Mouse (Mus musculus) kidney, adult 2 months (tissue): ENCODE measurements around the gene Atp2a3.

Experiments
- CTCF ChIP-seq: fragments of 200-500 bp; conservative IDR thresholded peaks from 2 replicates; pipeline ENCODE4 v1.5.1; 2011; ENCODE audit warnings: low read depth, mild to moderate bottlenecking, control low read depth, low read length, moderate library complexity, mixed read lengths; ENCODE audit not compliant: insufficient read depth, insufficient read length
- POLR2A ChIP-seq: fragments of 200-500 bp; IDR thresholded peaks from one replicate; pipeline ENCODE4 v1.6.1; 2011; ENCODE audit warnings: low read depth, low read length, control low read depth

- no peak for TF ChIP-seq CTCF
- TF ChIP-seq POLR2A, result no peak
These were observed 53.9 kb downstream of the Atp2a3 start for GRCm38 (mm10) chr11:73014831-73015344.
